Mouse (Mus musculus) brain, embryonic 14.5 days (tissue): ENCODE measurements around the gene Pkn2.

Experiments used
- CTCF ChIP-seq: fragments of 200-500 bp; IDR thresholded peaks from 2 replicates; pipeline ENCODE4 v1.5.1; 2012; ENCODE audit warnings: inconsistent platforms, mild to moderate bottlenecking, moderate library complexity, borderline replicate concordance; ENCODE audit not compliant: insufficient read depth, insufficient read length; ENCODE audit errors: extremely low read depth
- POLR2A ChIP-seq: fragments of 200-500 bp; IDR thresholded peaks from 2 replicates; pipeline ENCODE4 v1.6.1; 2012; ENCODE audit warnings: mild to moderate bottlenecking, inconsistent platforms, borderline replicate concordance; ENCODE audit not compliant: poor library complexity, insufficient read depth, insufficient read length, severe bottlenecking; ENCODE audit errors: extremely low read depth

- TF ChIP-seq POLR2A (no peak), CTCF (no peak)
These were observed 55.2 kb downstream of the Pkn2 start for GRCm38 (mm10) chr3:142826449-142827146.
